ENCODE assay signal across 8 mouse cellular contexts in the genomic region with DNA sequence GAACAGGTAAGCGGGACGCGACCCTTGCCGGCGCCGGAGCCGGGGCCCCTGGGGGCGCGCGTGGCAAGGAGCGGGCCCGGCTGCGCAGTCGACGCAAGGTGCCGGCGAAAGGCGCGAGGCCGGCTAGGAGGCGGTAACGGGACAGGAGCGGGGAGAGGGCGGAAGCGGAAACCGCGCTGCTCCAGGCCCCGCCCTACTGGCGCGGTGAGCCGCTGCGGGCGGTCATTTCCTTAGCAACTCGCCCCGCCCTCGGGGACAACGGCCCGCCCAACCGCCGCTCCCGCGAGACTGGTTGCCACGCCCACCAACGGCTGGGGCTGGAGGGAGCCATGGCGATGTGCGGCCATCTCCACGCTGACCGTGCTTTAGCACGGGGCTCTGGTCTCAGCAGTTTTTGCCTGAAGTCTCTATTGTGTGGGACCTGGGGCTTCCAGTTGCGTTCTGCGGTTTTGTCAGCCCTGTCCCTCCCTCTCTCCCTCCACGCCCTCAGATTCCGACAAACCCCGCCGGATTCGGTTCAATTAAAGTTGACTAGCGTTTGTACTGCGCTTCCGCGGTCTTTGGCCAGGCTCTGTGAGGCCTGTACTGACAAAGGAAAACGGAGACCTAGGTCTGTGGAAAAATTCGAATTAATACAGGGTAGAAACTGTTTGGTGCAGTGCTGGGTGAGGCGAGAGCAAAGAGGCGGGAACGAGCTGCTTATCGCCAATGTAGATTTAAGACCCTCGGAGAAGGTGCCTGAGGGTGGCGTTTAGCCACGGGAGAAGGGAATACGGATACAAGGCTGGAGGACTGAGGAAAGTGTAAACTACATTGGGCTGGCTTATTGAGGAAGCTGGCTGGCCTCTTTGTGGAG. TPM values are rescaled to one million over a fixed set of nuclear protein-coding genes. Genes with fewer than 3 reads are reported as not detected.
A peak's percentile ranks its signal among the peaks of the same experiment; 100 is the strongest.
DNase-seq lines count a peak whose midpoint lies in the region; ATAC-seq lines count a peak whose summit lies in the region.

A gene (minus strand): TSS at position 240 of the 856 bp plus-strand sequence.

- H3K4me3 ChIP-seq in hindbrain, embryonic 13.5 days = peak within 1 kb of the TSS; percentile 88

- H3K27ac ChIP-seq in hindbrain, embryonic 13.5 days = peak within 1 kb of the TSS; percentile 96

- H3K27me3 ChIP-seq in hindbrain, embryonic 13.5 days = no peaks in the 10 kb centered on the region

- peak; percentile 99 for DNase-seq in NIH3T3 (ENCODE audit: low read depth)
- DNase-seq in cerebellum, postnatal 10 days = peak; percentile 99 to 100
- peak; percentile 91 to 94 for DNase-seq in frontal cortex, postnatal 14 days (ENCODE audit: low spot score in 2 of 2)
- DNase-seq in layer of hippocampus, postnatal 36 days = peak; percentile 95 to 97
- peak; percentile 97 for DNase-seq in lung, postnatal 36 days
- peak; percentile 97 for DNase-seq in retina, postnatal 1 day
- peak; percentile 97 to 99 for DNase-seq in urinary bladder, adult 18-20 months (ENCODE audit: low spot score in 2 of 2)

- H3K9me3 ChIP-seq in hindbrain, embryonic 13.5 days = no peaks in the 10 kb centered on the region

- WGBS in hindbrain, embryonic 13.5 days = under 1% methylated on average over 70 of the region's 70 CpGs

- no peaks in the 10 kb centered on the region for H3K36me3 ChIP-seq in hindbrain, embryonic 13.5 days

- peak within 1 kb of the TSS; percentile 96 for H3K9ac ChIP-seq in hindbrain, embryonic 13.5 days

- peak; percentile 94 for ATAC-seq in hindbrain, embryonic 13.5 days (ENCODE audit: low FRiP score)

- H3K4me2 ChIP-seq in hindbrain, embryonic 13.5 days = peak within 1 kb of the TSS; percentile 75

- peaks cover 26% of the 10 kb centered on the region for H3K4me1 ChIP-seq in hindbrain, embryonic 13.5 days (replicated peaks)

RNA-seq across cellular contexts. Expression of the gene that starts here (rescaled TPM):
- polyA plus RNA-seq in hindbrain, embryonic 13.5 days (2015; fragmentation: Nextera tagmentation; extraction: Ambion mirVana) = 168 and 173 TPM in 2 replicates
- total RNA-seq in layer of hippocampus, postnatal 36 days (2021) = 10 to 100 TPM; 74.4 to 75.3 TPM

Comparison
In these comparisons a context has a peak if more than half of its experiments do, and no peak if none do; other contexts are left out.
1. Peak in every context shown above with its lines: DNase-seq, ATAC-seq, H3K4me3 ChIP-seq and H3K27ac ChIP-seq.